Comparison of ENCODE assay signal across 8 mouse cellular contexts in the genomic region with DNA sequence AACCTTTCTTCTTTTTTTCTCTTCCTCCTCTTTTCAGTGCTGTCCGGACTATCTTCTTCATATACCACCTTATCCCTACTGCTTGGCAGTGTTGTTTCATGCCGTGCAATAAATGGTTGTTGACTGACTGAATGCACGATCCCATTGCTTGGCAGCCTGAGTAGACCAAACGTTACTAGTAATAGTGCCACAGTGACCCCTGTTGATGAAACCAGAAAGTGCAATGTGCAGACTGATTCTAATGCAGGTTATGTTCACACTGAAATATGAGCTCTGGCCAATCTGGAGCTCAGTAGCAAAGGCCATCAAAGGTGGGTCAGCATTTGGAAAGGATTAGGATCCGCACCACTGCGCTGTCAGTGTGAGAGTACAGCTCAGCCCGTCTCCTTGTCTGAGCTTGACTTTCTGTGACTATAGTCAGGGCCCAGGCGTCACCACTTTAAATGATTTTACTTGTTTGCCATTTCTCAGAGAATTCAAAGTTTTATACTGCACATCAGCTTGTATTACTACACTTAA. TPM values are rescaled to one million over a fixed set of nuclear protein-coding genes. Genes with fewer than 3 reads are reported as not detected.
DNase-seq lines count a peak whose midpoint lies in the region; ATAC-seq and TF ChIP-seq lines count a peak whose summit lies in the region.

No protein-coding gene starts in this region.

- H3K27me3 ChIP-seq in hindbrain, embryonic 10.5 days (ENCODE audit: insufficient read depth, poor library complexity, severe bottlenecking): no peaks in the 10 kb centered on the region
- no peaks in the 10 kb centered on the region for H3K27me3 ChIP-seq in hindbrain, embryonic 12.5 days
- H3K27me3 ChIP-seq in MEL (ENCODE audit: control insufficient read depth in 1 of 2, insufficient read depth in 2 of 2, low read length in 2 of 2): no peaks in the 10 kb centered on the region; a peak in 1 of 4 replicates
- H3K27me3 ChIP-seq in intestine, embryonic 16.5 days (replicated peaks; ENCODE audit: control insufficient read depth, insufficient read depth, low read length): no peaks in the 10 kb centered on the region

- H3K36me3 ChIP-seq in hindbrain, embryonic 10.5 days: no peaks in the 10 kb centered on the region
- H3K36me3 ChIP-seq in hindbrain, embryonic 12.5 days: no peaks in the 10 kb centered on the region
- H3K36me3 ChIP-seq in MEL (ENCODE audit: control insufficient read depth in 1 of 2, insufficient read depth in 2 of 2, low read length in 2 of 2): no peaks in the 10 kb centered on the region
- H3K36me3 ChIP-seq in intestine, embryonic 16.5 days (ENCODE audit: control insufficient read depth, insufficient read depth, low read length): no peaks in the 10 kb centered on the region

- H3K79me2 ChIP-seq in MEL (ENCODE audit: control insufficient read depth, insufficient read depth, low read length, poor library complexity): no peaks in the 10 kb centered on the region

- ATAC-seq in hindbrain, embryonic 12.5 days (ENCODE audit: low FRiP score): no peak
- ATAC-seq in intestine, embryonic 16.5 days: peak; percentile 38

- H3K9me3 ChIP-seq in hindbrain, embryonic 10.5 days: no peaks in the 10 kb centered on the region; the same call in 1 of the 2 replicates
- no peaks in the 10 kb centered on the region for H3K9me3 ChIP-seq in hindbrain, embryonic 12.5 days (replicated peaks)
- no peaks in the 10 kb centered on the region for H3K9me3 ChIP-seq in MEL (replicated peaks; ENCODE audit: insufficient read depth, low read length)
- H3K9me3 ChIP-seq in intestine, embryonic 16.5 days (ENCODE audit: control insufficient read depth, low read length): no peaks in the 10 kb centered on the region

- peak in 2 of 3 experiments; percentile 41 to 44; a peak in 4 of 6 replicates for TF ChIP-seq CTCF in MEL (IDR thresholded peaks at IDR 0.05 in 2 of 3, conservative IDR thresholded peaks at IDR 0.05 in 1 of 3; ENCODE audit: control insufficient read depth in 1 of 3, insufficient read depth in 1 of 3, low read depth in 2 of 3, low read length in 3 of 3, poor library complexity in 1 of 3, severe bottlenecking in 1 of 3)

- WGBS in hindbrain, embryonic 10.5 days: 45% methylated on average over 8 of the region's 8 CpGs
- WGBS in hindbrain, embryonic 12.5 days: 46% methylated on average over 8 of the region's 8 CpGs
- 54% methylated on average over 8 of the region's 8 CpGs for WGBS in intestine, embryonic 16.5 days

- no peak for TF ChIP-seq POLR2A in MEL (IDR thresholded peaks at IDR 0.05; ENCODE audit: control insufficient read depth in 1 of 2, insufficient read depth in 1 of 2, low read depth in 1 of 2, low read length in 2 of 2, poor library complexity in 1 of 2)

- no peak overlapping the region for H3K27ac ChIP-seq in hindbrain, embryonic 10.5 days
- H3K27ac ChIP-seq in hindbrain, embryonic 12.5 days: no peak overlapping the region
- no peak overlapping the region for H3K27ac ChIP-seq in MEL (ENCODE audit: control insufficient read depth, low read depth, low read length)
- no peak overlapping the region for H3K27ac ChIP-seq in intestine, embryonic 16.5 days (ENCODE audit: low read length)

- H3K9ac ChIP-seq in hindbrain, embryonic 12.5 days: no peak overlapping the region
- H3K9ac ChIP-seq in MEL (ENCODE audit: control insufficient read depth, low read depth, low read length, poor library complexity, severe bottlenecking): no peak overlapping the region
- H3K9ac ChIP-seq in intestine, embryonic 16.5 days (ENCODE audit: low read depth, low read length): no peak overlapping the region

- H3K4me3 ChIP-seq in hindbrain, embryonic 10.5 days: no peak overlapping the region
- H3K4me3 ChIP-seq in hindbrain, embryonic 12.5 days: no peak overlapping the region
- H3K4me3 ChIP-seq in MEL (ENCODE audit: control insufficient read depth in 1 of 2, insufficient read depth in 1 of 2, low read depth in 2 of 2, low read length in 2 of 2): no peak overlapping the region
- no peak overlapping the region for H3K4me3 ChIP-seq in intestine, embryonic 16.5 days (ENCODE audit: low read length)

- no peak for TF ChIP-seq EP300 in MEL (IDR thresholded peaks at IDR 0.05; ENCODE audit: low read depth in 1 of 2, low read length in 2 of 2)

- peak; percentile 30 for TF ChIP-seq RAD21 in MEL (IDR thresholded peaks at IDR 0.05; ENCODE audit: low read depth, low read length)

- DNase-seq in hindbrain, embryonic 10.5 days (ENCODE audit: low spot score): peak; percentile 67
- DNase-seq in MEL (ENCODE audit: low read depth, low spot score): peak; percentile 16
- DNase-seq in embryo, embryonic 11.5 days (ENCODE audit: low read depth, low spot score): peak; percentile 42
- DNase-seq in left cerebral cortex, adult 18-20 months (ENCODE audit: low spot score in 2 of 2): peak; percentile 67 to 84
- DNase-seq in naive thymus-derived CD4-positive, alpha-beta T cell, adult 2 months (ENCODE audit: low read depth): peak; percentile 52
- peak; percentile 74 for DNase-seq in thymus, postnatal 4 days

- no peaks in the 10 kb centered on the region for H3K4me1 ChIP-seq in hindbrain, embryonic 10.5 days (replicated peaks)
- no peaks in the 10 kb centered on the region for H3K4me1 ChIP-seq in hindbrain, embryonic 12.5 days
- no peaks in the 10 kb centered on the region for H3K4me1 ChIP-seq in MEL (ENCODE audit: control insufficient read depth in 1 of 2, insufficient read depth in 2 of 2, low read length in 2 of 2)
- no peaks in the 10 kb centered on the region for H3K4me1 ChIP-seq in intestine, embryonic 16.5 days (ENCODE audit: control insufficient read depth, insufficient read depth, low read length)

- H3K4me2 ChIP-seq in hindbrain, embryonic 12.5 days (replicated peaks): no peak overlapping the region
- H3K4me2 ChIP-seq in intestine, embryonic 16.5 days (ENCODE audit: low read depth, low read length): no peak overlapping the region

TF ChIP-seq in MEL, 35 proteins besides CTCF, POLR2A, EP300 and RAD21:
- TF ChIP-seq NRF1 (IDR thresholded peaks at IDR 0.05; ENCODE audit: insufficient read depth, low read depth, low read length, poor library complexity, severe bottlenecking): no peak
- TF ChIP-seq NELFE (IDR thresholded peaks at IDR 0.05; ENCODE audit: low read depth, low read length): no peak
- TF ChIP-seq RCOR1 (IDR thresholded peaks at IDR 0.05; ENCODE audit: low read depth, low read length): no peak
- TF ChIP-seq SMC3 (IDR thresholded peaks at IDR 0.05; ENCODE audit: low read depth, low read length): no peak
- TF ChIP-seq E2F4 (IDR thresholded peaks at IDR 0.05; ENCODE audit: borderline replicate concordance, low read depth, low read length): no peak
- no peak for TF ChIP-seq ZC3H11A (IDR thresholded peaks at IDR 0.05; ENCODE audit: low read depth, low read length)
- TF ChIP-seq TCF12 (IDR thresholded peaks at IDR 0.05; ENCODE audit: low read depth, low read length): no peak
- TF ChIP-seq ELF1 (IDR thresholded peaks at IDR 0.05; ENCODE audit: low read depth, low read length): no peak
- no peak for TF ChIP-seq TAL1 (IDR thresholded peaks at IDR 0.05; ENCODE audit: low read length)
- no peak for TF ChIP-seq JUND (IDR thresholded peaks at IDR 0.05; ENCODE audit: low read depth, low read length)
- no peak for TF ChIP-seq SIN3A (IDR thresholded peaks at IDR 0.05; ENCODE audit: low read length)
- no peak for TF ChIP-seq MYB (IDR thresholded peaks at IDR 0.05; ENCODE audit: low read depth, low read length)
- TF ChIP-seq HCFC1 (IDR thresholded peaks at IDR 0.05; ENCODE audit: low read depth, low read length): no peak
- no peak for TF ChIP-seq BHLHE40 (IDR thresholded peaks at IDR 0.05; ENCODE audit: borderline replicate concordance, low read depth, low read length)
- TF ChIP-seq ETS1 (IDR thresholded peaks at IDR 0.05; ENCODE audit: low read depth, low read length): no peak
- no peak for TF ChIP-seq USF2 (IDR thresholded peaks at IDR 0.05; ENCODE audit: borderline replicate concordance in 1 of 2, insufficient read depth in 1 of 2, low read depth in 1 of 2, low read length in 2 of 2)
- no peak for TF ChIP-seq MAFK (IDR thresholded peaks at IDR 0.05; ENCODE audit: borderline replicate concordance, low read depth, low read length)
- TF ChIP-seq ZKSCAN1 (IDR thresholded peaks at IDR 0.05; ENCODE audit: low read depth, low read length): no peak
- no peak for TF ChIP-seq MXI1 (IDR thresholded peaks at IDR 0.05; ENCODE audit: low read depth, low read length)
TF ChIP-seq in MEL: peak in this region for 0.

RNA-seq across cellular contexts. Expression of gene Slc9a2, which starts 22.3 kb away (rescaled TPM):
- polyA plus RNA-seq in hindbrain, embryonic 10.5 days (2016; fragmentation: Nextera tagmentation; extraction: Ambion mirVana): 0.04 TPM in 1 of 2 replicates, not detected in the other
- polyA plus RNA-seq in hindbrain, embryonic 12.5 days (2016; fragmentation: Nextera tagmentation; extraction: Ambion mirVana): 0.13 and 0.16 TPM in 2 replicates
- total RNA-seq in MEL (2012; rRNA removed): not detected in 2 replicates
- polyA plus RNA-seq in MEL (2012; ENCODE audit: insufficient read depth in 1 of 2, insufficient read length in 2 of 2, low read depth in 1 of 2, low replicate concordance in 2 of 2, missing spikeins in 1 of 2): not detected
- 0.50 and 0.51 TPM in 2 replicates for polyA plus RNA-seq in intestine, embryonic 16.5 days (2015; fragmentation: Nextera tagmentation; extraction: Ambion mirVana)
- 1 to 10 TPM; 2.7 to 3.9 TPM for total RNA-seq in left cerebral cortex, adult 18-20 months (2021)

Comparison
In these comparisons a context has a peak if more than half of its experiments do, and no peak if none do; other contexts are left out.
1. DNase-seq: peak in every context shown above with its lines; median percentile 76 in left cerebral cortex, adult 18-20 months; 74 in thymus, postnatal 4 days; 67 in hindbrain, embryonic 10.5 days; 52 in naive thymus-derived CD4-positive, alpha-beta T cell, adult 2 months; 42 in embryo, embryonic 11.5 days; 16 in MEL.